Mouse (Mus musculus): ENCODE data around the gene Flnb. TPM values are rescaled to one million over a fixed set of nuclear protein-coding genes. Genes with fewer than 3 reads are reported as not detected.

Flnb gene
- polyA plus RNA-seq, 1 experiment from 2014 or later = 6.5 TPM

- WGBS = 53% methylated on average over 5 of the region's 5 CpGs
- Histone ChIP-seq H3K36me3 (no peaks in the 10 kb centered on the region), H3K4me1 (replicated peaks) (peaks cover 26% of the 10 kb centered on the region), H3K9me3 (no peaks in the 10 kb centered on the region), H3K4me3 (no peak overlapping the region), H3K9ac (no peak overlapping the region), H3K27ac (no peak overlapping the region), H3K27me3 (no peaks in the 10 kb centered on the region), H3K4me2 (no peak overlapping the region)
- ATAC-seq (ENCODE audit: low FRiP score) = no peak
Measured at GRCm38 (mm10) chr14:7855501-7855900, 37.7 kb downstream of the Flnb start.

- no peak for ATAC-seq (ENCODE audit: low FRiP score)
- Histone ChIP-seq H3K36me3 (no peaks in the 10 kb centered on the region), H3K27me3 (no peaks in the 10 kb centered on the region), H3K27ac (no peak overlapping the region), H3K4me2 (no peak overlapping the region), H3K9me3 (no peaks in the 10 kb centered on the region), H3K9ac (no peak overlapping the region), H3K4me3 (no peak overlapping the region), H3K4me1 (replicated peaks) (peaks cover 25% of the 10 kb centered on the region)
- 92% methylated on average over 10 of the region's 10 CpGs for WGBS
Measured at GRCm38 (mm10) chr14:7856348-7856747, 38.6 kb downstream of the Flnb start.

- Histone ChIP-seq H3K27ac (no peak overlapping the region), H3K27me3 (no peaks in the 10 kb centered on the region), H3K4me3 (no peak overlapping the region), H3K36me3 (no peaks in the 10 kb centered on the region), H3K4me1 (replicated peaks) (peaks cover 17% of the 10 kb centered on the region), H3K9ac (no peak overlapping the region), H3K9me3 (no peaks in the 10 kb centered on the region), H3K4me2 (no peak overlapping the region)
- 95% methylated on average over 3 of the region's 3 CpGs for WGBS
- ATAC-seq (ENCODE audit: low FRiP score) = no peak
Measured at GRCm38 (mm10) chr14:7857835-7858234, 40.1 kb downstream of the Flnb start.

GRCm38 (mm10) chr14:7858430-7858829, 40.7 kb downstream of the Flnb start:
- H3K4me2 ChIP-seq = no peak overlapping the region
- no peak for ATAC-seq (ENCODE audit: low FRiP score)
- H3K36me3 ChIP-seq = no peaks in the 10 kb centered on the region
- no peak overlapping the region for H3K27ac ChIP-seq
- peaks cover 15% of the 10 kb centered on the region for H3K4me1 ChIP-seq (replicated peaks)
- 68% methylated on average over 4 of the region's 4 CpGs for WGBS
- no peaks in the 10 kb centered on the region for H3K9me3 ChIP-seq
- no peak overlapping the region for H3K4me3 ChIP-seq
- H3K9ac ChIP-seq = no peak overlapping the region
- H3K27me3 ChIP-seq = no peaks in the 10 kb centered on the region

GRCm38 (mm10) chr14:7860525-7861154, 42.9 kb downstream of the Flnb start:
- no peak for ATAC-seq (ENCODE audit: low FRiP score)
- WGBS = 94% methylated on average over 8 of the region's 8 CpGs
- no peak overlapping the region for H3K27ac ChIP-seq
- H3K36me3 ChIP-seq = no peaks in the 10 kb centered on the region
- H3K4me3 ChIP-seq = no peak overlapping the region
- no peaks in the 10 kb centered on the region for H3K9me3 ChIP-seq
- no peaks in the 10 kb centered on the region for H3K27me3 ChIP-seq
- H3K4me1 ChIP-seq (replicated peaks) = peaks cover 9% of the 10 kb centered on the region; the same call in 1 of the 2 replicates
- H3K9ac ChIP-seq = no peak overlapping the region
- H3K4me2 ChIP-seq = no peak overlapping the region

- H3K4me1 ChIP-seq (replicated peaks) = peaks cover 6% of the 10 kb centered on the region; the same call in 1 of the 2 replicates
- WGBS = 93% methylated on average over 1 of the region's 1 CpGs
- no peaks in the 10 kb centered on the region for H3K36me3 ChIP-seq
- H3K27me3 ChIP-seq = no peaks in the 10 kb centered on the region
- ATAC-seq (ENCODE audit: low FRiP score) = no peak
- H3K9ac ChIP-seq = no peak overlapping the region
- no peaks in the 10 kb centered on the region for H3K9me3 ChIP-seq
- H3K27ac ChIP-seq = no peak overlapping the region
- H3K4me2 ChIP-seq = no peak overlapping the region
- no peak overlapping the region for H3K4me3 ChIP-seq
Measured at GRCm38 (mm10) chr14:7861275-7861674, 43.5 kb downstream of the Flnb start.

- WGBS = 96% methylated on average over 2 of the region's 2 CpGs
- no peaks in the 10 kb centered on the region for H3K36me3 ChIP-seq
Measured at GRCm38 (mm10) chr14:7862226-7862625, 44.5 kb downstream of the Flnb start.

GRCm38 (mm10) chr14:7863199-7863598, 45.4 kb downstream of the Flnb start:
- Histone ChIP-seq H3K4me3 (no peak overlapping the region), H3K36me3 (peaks cover 8% of the 10 kb centered on the region), H3K9ac (no peak overlapping the region), H3K4me2 (no peak overlapping the region), H3K9me3 (no peaks in the 10 kb centered on the region), H3K27ac (no peak overlapping the region), H3K4me1 (replicated peaks) (peaks cover 6% of the 10 kb centered on the region; the same call in 1 of the 2 replicates), H3K27me3 (no peaks in the 10 kb centered on the region)
- 85% methylated on average over 5 of the region's 5 CpGs for WGBS
- no peak for ATAC-seq (ENCODE audit: low FRiP score)

More at GRCm38 (mm10) chr14:7862226-7862625, 44.5 kb downstream of the Flnb start:
- Histone ChIP-seq H3K27ac (no peak overlapping the region), H3K9me3 (no peaks in the 10 kb centered on the region), H3K9ac (no peak overlapping the region), H3K4me2 (no peak overlapping the region), H3K4me3 (no peak overlapping the region), H3K27me3 (no peaks in the 10 kb centered on the region), H3K4me1 (replicated peaks) (peaks cover 6% of the 10 kb centered on the region; the same call in 1 of the 2 replicates)
- no peak for ATAC-seq (ENCODE audit: low FRiP score)

- H3K9ac ChIP-seq = no peak overlapping the region
- no peaks in the 10 kb centered on the region for H3K9me3 ChIP-seq
- peaks cover 6% of the 10 kb centered on the region; the same call in 1 of the 2 replicates for H3K4me1 ChIP-seq (replicated peaks)
- no peak overlapping the region for H3K4me2 ChIP-seq
- WGBS = 78% methylated on average over 9 of the region's 9 CpGs
- no peaks in the 10 kb centered on the region for H3K27me3 ChIP-seq
- ATAC-seq (ENCODE audit: low FRiP score) = no peak
- H3K27ac ChIP-seq = no peak overlapping the region
- peaks cover 13% of the 10 kb centered on the region for H3K36me3 ChIP-seq
- no peak overlapping the region for H3K4me3 ChIP-seq
Measured at GRCm38 (mm10) chr14:7863871-7864505, 46.2 kb downstream of the Flnb start.

- Histone ChIP-seq H3K27ac (no peak overlapping the region), H3K4me1 (replicated peaks) (peaks cover 6% of the 10 kb centered on the region; the same call in 1 of the 2 replicates), H3K9ac (no peak overlapping the region), H3K4me2 (no peak overlapping the region), H3K27me3 (no peaks in the 10 kb centered on the region), H3K36me3 (peaks cover 15% of the 10 kb centered on the region), H3K4me3 (no peak overlapping the region), H3K9me3 (no peaks in the 10 kb centered on the region)
- ATAC-seq (ENCODE audit: low FRiP score) = no peak
- WGBS = 88% methylated on average over 9 of the region's 9 CpGs
Measured at GRCm38 (mm10) chr14:7864506-7864899, 46.7 kb downstream of the Flnb start.

- no peak for ATAC-seq (ENCODE audit: low FRiP score)
Measured at GRCm38 (mm10) chr14:7867224-7867623, 49.5 kb downstream of the Flnb start.

GRCm38 (mm10) chr14:7867841-7868240, 50.1 kb downstream of the Flnb start:
- WGBS = 86% methylated on average over 3 of the region's 3 CpGs
- H3K9me3 ChIP-seq = no peaks in the 10 kb centered on the region
- H3K27ac ChIP-seq = no peak overlapping the region
- no peak overlapping the region for H3K4me3 ChIP-seq
- no peak overlapping the region for H3K4me2 ChIP-seq
- ATAC-seq (ENCODE audit: low FRiP score) = no peak
- H3K36me3 ChIP-seq = peaks cover 27% of the 10 kb centered on the region
- no peaks in the 10 kb centered on the region for H3K27me3 ChIP-seq
- no peak overlapping the region for H3K9ac ChIP-seq
- no peaks in the 10 kb centered on the region for H3K4me1 ChIP-seq (replicated peaks)

More at GRCm38 (mm10) chr14:7867224-7867623, 49.5 kb downstream of the Flnb start:
- no peak overlapping the region for H3K27ac ChIP-seq
- H3K4me2 ChIP-seq = no peak overlapping the region
- H3K9me3 ChIP-seq = no peaks in the 10 kb centered on the region
- H3K4me1 ChIP-seq (replicated peaks) = no peaks in the 10 kb centered on the region
- no peak overlapping the region for H3K9ac ChIP-seq
- H3K36me3 ChIP-seq = peaks cover 24% of the 10 kb centered on the region
- 93% methylated on average over 7 of the region's 7 CpGs for WGBS
- H3K27me3 ChIP-seq = no peaks in the 10 kb centered on the region
- no peak overlapping the region for H3K4me3 ChIP-seq

- WGBS = 99% methylated on average over 6 of the region's 6 CpGs
- no peak overlapping the region for H3K4me2 ChIP-seq
- ATAC-seq (ENCODE audit: low FRiP score) = no peak
- no peak overlapping the region for H3K27ac ChIP-seq
- no peaks in the 10 kb centered on the region for H3K4me1 ChIP-seq (replicated peaks)
- H3K27me3 ChIP-seq = no peaks in the 10 kb centered on the region
- no peak overlapping the region for H3K9ac ChIP-seq
- no peaks in the 10 kb centered on the region for H3K9me3 ChIP-seq
- H3K4me3 ChIP-seq = no peak overlapping the region
- H3K36me3 ChIP-seq = peaks cover 37% of the 10 kb centered on the region
Measured at GRCm38 (mm10) chr14:7869796-7870195, 52.0 kb downstream of the Flnb start.

All from hindbrain, embryonic 13.5 days (tissue).